In genomic region chr2:126677366-126677765, GRCm38 (mm10) we compare ENCODE assay signal across 16 mouse cellular contexts. TPM values are rescaled to one million over a fixed set of nuclear protein-coding genes. Genes with fewer than 3 reads are reported as not detected.
DNase-seq lines count a peak whose midpoint lies in the region; ATAC-seq and TF ChIP-seq lines count a peak whose summit lies in the region.
"Had no signal": no experiment of that assay in that cellular context is flagged by ENCODE, and none has a peak within 500 bp of the region (broad histone marks: within the 10 kb centered on the region; RNA-seq: fewer than 3 reads in every experiment).

No protein-coding gene starts in this region.

- peaks cover 4% of the 10 kb centered on the region; the same call in 1 of the 2 replicates for H3K9me3 ChIP-seq in forebrain, embryonic 13.5 days (replicated peaks)
- no peaks in the 10 kb centered on the region for H3K9me3 ChIP-seq in forebrain, embryonic 11.5 days (ENCODE audit: control insufficient read depth, low read length)
- H3K9me3 ChIP-seq in embryonic facial prominence, embryonic 10.5 days, result peaks cover 7% of the 10 kb centered on the region; the same call in 1 of the 2 replicates
- H3K9me3 ChIP-seq: G1E; liver, embryonic 13.5 days had no signal

- no peak for TF ChIP-seq POLR2A in lung, adult 2 months (IDR thresholded peaks at IDR 0.05; ENCODE audit: borderline replicate concordance, extremely low read depth, low read depth, low read length)

- no peak for ATAC-seq in forebrain, embryonic 13.5 days
- ATAC-seq in forebrain, embryonic 11.5 days (replicated peaks; ENCODE audit: low FRiP score), result no peak
- ATAC-seq: inflammation-experienced regulatory T-cells, adult 6 months had no signal

- WGBS in forebrain, embryonic 13.5 days, result 94% methylated on average over 1 of the region's 1 CpGs
- 100% methylated on average over 1 of the region's 1 CpGs for WGBS in forebrain, embryonic 11.5 days
- WGBS in lung, adult 2 months, result 79% methylated on average over 1 of the region's 1 CpGs
- 96% methylated on average over 1 of the region's 1 CpGs for WGBS in embryonic facial prominence, embryonic 10.5 days

- peaks cover 35% of the 10 kb centered on the region for H3K4me1 ChIP-seq in forebrain, embryonic 13.5 days
- peaks cover 3% of the 10 kb centered on the region; the same call in 1 of the 2 replicates for H3K4me1 ChIP-seq in forebrain, embryonic 11.5 days (replicated peaks; ENCODE audit: control insufficient read depth, insufficient read depth, low read length)
- peaks cover 10% of the 10 kb centered on the region for H3K4me1 ChIP-seq in lung, adult 2 months (ENCODE audit: control insufficient read depth, insufficient read depth, low read length)
- H3K4me1 ChIP-seq in embryonic facial prominence, embryonic 10.5 days, result peaks cover 23% of the 10 kb centered on the region

- no peak for DNase-seq in forebrain, embryonic 11.5 days (ENCODE audit: low spot score)
- peak; percentile 18 to 48 for DNase-seq in lung, adult 18-20 months
- no peak for DNase-seq in lung, adult 2 months
- peak; percentile 67 for DNase-seq in 3T3-L1 (ENCODE audit: low read depth, low spot score)
- no peak for DNase-seq in embryonic facial prominence, embryonic 10.5 days (ENCODE audit: low spot score)
- DNase-seq in right cerebral cortex, postnatal 4 days, result no peak
- no peak for DNase-seq in right cerebral cortex, adult 18-20 months
- DNase-seq: cerebellum, adult 11-12 months; liver, embryonic 13.5 days; retina, postnatal 1 day; spleen, adult 18-20 months; thymus, postnatal 36 days had no signal

- no peak overlapping the region for H3K9ac ChIP-seq in forebrain, embryonic 13.5 days
- H3K9ac ChIP-seq in forebrain, embryonic 11.5 days (ENCODE audit: low read length), result no peak overlapping the region
- H3K9ac ChIP-seq: liver, embryonic 13.5 days; neural tube, embryonic 13.5 days had no signal

- H3K36me3 ChIP-seq in forebrain, embryonic 13.5 days (ENCODE audit: poor library complexity, severe bottlenecking), result peaks cover 16% of the 10 kb centered on the region
- peaks cover 2% of the 10 kb centered on the region; the same call in 1 of the 2 replicates for H3K36me3 ChIP-seq in forebrain, embryonic 11.5 days (ENCODE audit: control insufficient read depth, insufficient read depth, low read length)
- H3K36me3 ChIP-seq in embryonic facial prominence, embryonic 10.5 days (replicated peaks), result peaks cover 55% of the 10 kb centered on the region

- no peak overlapping the region for H3K27ac ChIP-seq in forebrain, embryonic 13.5 days
- no peak overlapping the region for H3K27ac ChIP-seq in forebrain, embryonic 11.5 days (ENCODE audit: low read depth, low read length)
- no peak overlapping the region for H3K27ac ChIP-seq in embryonic facial prominence, embryonic 10.5 days (replicated peaks)
- H3K27ac ChIP-seq: neural tube, embryonic 13.5 days had no signal

- H3K4me2 ChIP-seq in forebrain, embryonic 13.5 days, result peak overlapping the region; percentile 82; the same call in 1 of the 2 replicates
- H3K4me2 ChIP-seq in forebrain, embryonic 11.5 days (ENCODE audit: low read depth, low read length, severe bottlenecking), result no peak overlapping the region

- TF ChIP-seq CTCF in lung, adult 2 months (IDR thresholded peaks at IDR 0.05; ENCODE audit: insufficient read depth, low read length), result no peak

- H3K4me3 ChIP-seq in forebrain, embryonic 13.5 days, result 0 out of 2 replicates have a peak overlapping the region, but pooled peaks have one; percentile 96
- no peak overlapping the region for H3K4me3 ChIP-seq in forebrain, embryonic 11.5 days (ENCODE audit: low read depth, low read length)
- H3K4me3 ChIP-seq in lung, adult 2 months (replicated peaks; ENCODE audit: extremely low read depth, low read depth, low read length), result no peak overlapping the region
- H3K4me3 ChIP-seq in embryonic facial prominence, embryonic 10.5 days, result peak overlapping the region; percentile 96; the same call in 1 of the 2 replicates

- H3K27me3 ChIP-seq in forebrain, embryonic 13.5 days, result no peaks in the 10 kb centered on the region
- no peaks in the 10 kb centered on the region for H3K27me3 ChIP-seq in forebrain, embryonic 11.5 days (ENCODE audit: control insufficient read depth, insufficient read depth, low read length)
- no peaks in the 10 kb centered on the region for H3K27me3 ChIP-seq in embryonic facial prominence, embryonic 10.5 days (replicated peaks; ENCODE audit: low read depth, poor library complexity, severe bottlenecking)
- H3K27me3 ChIP-seq: liver, embryonic 13.5 days; neural tube, embryonic 13.5 days had no signal

RNA-seq across cellular contexts. Expression of gene Gabpb1, which starts 1.2 kb away (rescaled TPM):
- 68.6 and 70.3 TPM in 2 replicates for polyA plus RNA-seq in forebrain, embryonic 13.5 days (2015; fragmentation: Nextera tagmentation; extraction: Ambion mirVana)
- polyA plus RNA-seq in forebrain, embryonic 11.5 days (2014; fragmentation: Nextera tagmentation; extraction: Ambion mirVana), result 78.5 and 87.1 TPM in 2 replicates
- polyA plus RNA-seq in lung, adult 2 months (2012; rRNA removed), result 7.1 and 11.6 TPM in 2 replicates
- polyA plus RNA-seq in embryonic facial prominence, embryonic 10.5 days (2016; fragmentation: Nextera tagmentation; extraction: Ambion mirVana), result 80.6 and 87.3 TPM in 2 replicates

RNA-seq across cellular contexts. Expression of gene Usp8, which starts 29.8 kb away (rescaled TPM):
- 28.9 and 30.8 TPM in 2 replicates for polyA plus RNA-seq in forebrain, embryonic 13.5 days (2015; fragmentation: Nextera tagmentation; extraction: Ambion mirVana)
- 45.7 and 50.6 TPM in 2 replicates for polyA plus RNA-seq in forebrain, embryonic 11.5 days (2014; fragmentation: Nextera tagmentation; extraction: Ambion mirVana)
- 22.9 and 23.9 TPM in 2 replicates for polyA plus RNA-seq in lung, adult 2 months (2012; rRNA removed)
- 42.1 and 44.0 TPM in 2 replicates for polyA plus RNA-seq in embryonic facial prominence, embryonic 10.5 days (2016; fragmentation: Nextera tagmentation; extraction: Ambion mirVana)

RNA-seq across cellular contexts. Expression of gene Hdc, which starts 58.3 kb away (rescaled TPM):
- polyA plus RNA-seq in forebrain, embryonic 13.5 days (2015; fragmentation: Nextera tagmentation; extraction: Ambion mirVana), result 1.0 and 1.2 TPM in 2 replicates
- polyA plus RNA-seq in forebrain, embryonic 11.5 days (2014; fragmentation: Nextera tagmentation; extraction: Ambion mirVana), result 0.72 and 0.75 TPM in 2 replicates
- 59.1 and 75.3 TPM in 2 replicates for polyA plus RNA-seq in lung, adult 2 months (2012; rRNA removed)
- polyA plus RNA-seq in embryonic facial prominence, embryonic 10.5 days (2016; fragmentation: Nextera tagmentation; extraction: Ambion mirVana), result 0.40 and 0.95 TPM in 2 replicates

Comparison
In these comparisons a context has a peak if more than half of its experiments do, and no peak if none do; other contexts are left out.
1. H3K4me3 ChIP-seq: peak in forebrain, embryonic 13.5 days (single experiment) and embryonic facial prominence, embryonic 10.5 days (single experiment); none in forebrain, embryonic 11.5 days (single experiment) and lung, adult 2 months (single experiment).
2. DNase-seq: peak in lung, adult 18-20 months (2 of 2) and 3T3-L1 (single experiment); none in forebrain, embryonic 11.5 days (single experiment), lung, adult 2 months (single experiment), embryonic facial prominence, embryonic 10.5 days (single experiment), right cerebral cortex, postnatal 4 days (single experiment) and right cerebral cortex, adult 18-20 months (single experiment).
3. RNA of gene Hdc, which starts 58.3 kb away (polyA plus RNA-seq): 59.1 to 75.3 TPM in lung, adult 2 months; 1.0 to 1.2 TPM in forebrain, embryonic 13.5 days, 0.40 to 0.95 TPM in embryonic facial prominence, embryonic 10.5 days and 0.72 to 0.75 TPM in forebrain, embryonic 11.5 days; every median in the first group is over 10 times any median in the second.